Mouse (Mus musculus): ENCODE data around the gene Tkt. TPM values are rescaled to one million over a fixed set of nuclear protein-coding genes. Genes with fewer than 3 reads are reported as not detected.

The Tkt gene
- 27.1 TPM for polyA plus RNA-seq (2015; fragmentation: Illumina TruSeq; extraction: RNeasy Lipid Tissue Mini Kit (QIAGEN cat#74804); ENCODE audit: insufficient read depth, low read depth, low replicate concordance)

GRCm38 (mm10) chr14:30548131-30548720 lies at the start of gene Tkt:
Gene Tkt (plus strand): TSS chr14:30548359.

Other genes with a start within 250 kb of the Tkt start
- gene Dcp1a, start 68.8 kb upstream of the Tkt start, polyA plus RNA-seq (2015; fragmentation: Illumina TruSeq; extraction: RNeasy Lipid Tissue Mini Kit (QIAGEN cat#74804); ENCODE audit: insufficient read depth, low read depth, low replicate concordance): 3.6 TPM
- 6.1 TPM for gene Cacna1d, start 56.9 kb upstream of the Tkt start, polyA plus RNA-seq (2015; fragmentation: Illumina TruSeq; extraction: RNeasy Lipid Tissue Mini Kit (QIAGEN cat#74804); ENCODE audit: insufficient read depth, low read depth, low replicate concordance)
- gene Prkcd, start 77.9 kb downstream of the Tkt start, polyA plus RNA-seq (2015; fragmentation: Illumina TruSeq; extraction: RNeasy Lipid Tissue Mini Kit (QIAGEN cat#74804); ENCODE audit: insufficient read depth, low read depth, low replicate concordance): 16.8 TPM
- gene Rft1, start 106.0 kb downstream of the Tkt start, polyA plus RNA-seq (2015; fragmentation: Illumina TruSeq; extraction: RNeasy Lipid Tissue Mini Kit (QIAGEN cat#74804); ENCODE audit: insufficient read depth, low read depth, low replicate concordance): 3.4 TPM
- 1.4 TPM for gene Sfmbt1, start 166.5 kb downstream of the Tkt start, polyA plus RNA-seq (2015; fragmentation: Illumina TruSeq; extraction: RNeasy Lipid Tissue Mini Kit (QIAGEN cat#74804); ENCODE audit: insufficient read depth, low read depth, low replicate concordance)